Mouse (Mus musculus) heart, adult 10 weeks (tissue): ENCODE data around the gene Nedd1. TPM values are rescaled to one million over a fixed set of nuclear protein-coding genes. Genes with fewer than 3 reads are reported as not detected.

ENCODE experiments used
- polyA plus RNA-seq: library from polyadenylated mRNA; stranded (reverse); fragments of 350-450 nt; fragmentation: Illumina TruSeq; extraction: RNeasy Lipid Tissue Mini Kit (QIAGEN cat#74804); gene quantifications from one replicate; pipeline ENCODE4 v1.2.3, GENCODE M21; 2014; ENCODE audit warnings: low read depth, low replicate concordance

The Nedd1 gene
- 29.4 TPM for polyA plus RNA-seq

DNA sequence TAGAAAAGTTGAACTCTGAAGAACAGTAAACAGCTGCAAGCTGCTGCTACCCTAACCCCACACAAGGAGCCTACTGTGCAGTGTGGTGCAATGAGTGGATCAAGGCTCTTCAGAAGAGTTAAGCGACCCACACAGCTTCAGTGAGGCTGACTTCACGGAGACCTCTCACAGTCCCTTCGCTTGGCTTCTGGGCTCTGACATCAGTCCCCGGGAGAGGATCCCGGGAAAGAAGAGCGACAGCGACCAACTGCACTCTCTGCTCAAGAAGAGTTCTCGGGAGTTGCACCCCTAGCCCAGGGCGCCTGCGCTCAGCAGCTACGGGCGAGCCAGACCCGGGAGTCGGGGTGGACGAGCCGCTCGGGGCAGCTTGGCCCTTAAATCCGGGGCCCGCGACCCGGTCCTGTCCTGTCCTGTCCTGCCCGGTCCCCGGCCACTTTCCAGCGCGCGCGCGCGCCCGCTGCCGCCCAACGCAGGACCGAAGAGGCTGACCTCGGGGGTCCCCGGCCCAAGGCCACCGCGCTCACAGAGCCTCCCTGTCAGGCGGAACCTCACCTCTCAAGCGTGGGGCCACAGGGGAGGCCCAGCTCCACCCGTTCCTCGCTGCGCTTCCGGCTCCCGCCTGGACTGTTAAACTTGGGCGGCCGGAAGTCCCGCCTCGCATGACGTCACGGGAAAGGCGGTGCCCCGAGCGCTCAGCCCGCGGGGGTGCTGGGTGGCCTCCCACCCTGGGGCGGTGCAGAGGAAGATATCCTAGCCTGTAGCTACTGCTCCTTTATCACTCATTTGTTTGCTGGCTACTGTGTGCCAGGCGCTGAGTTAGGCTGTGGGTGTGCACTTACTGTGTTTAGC, at the start of gene Nedd1:
TSS of gene Nedd1 (minus strand) at position 650 of the 849 bp plus-strand sequence.

